Mouse (Mus musculus) hindbrain, embryonic 10.5 days (tissue): ENCODE measurements around the gene Gm35315. TPM values are rescaled to one million over a fixed set of nuclear protein-coding genes. Genes with fewer than 3 reads are reported as not detected.

ENCODE experiments used
- DNase-seq: peaks from one replicate; pipeline ENCODE4 v3.0.0-alpha.2; 2017; ENCODE audit warnings: low spot score
- H3K27ac ChIP-seq: fragments of 300-500 bp; sonication (generic); 2 replicates; pipeline ENCODE4 v1.5.1; 2016; ENCODE audit warnings: mild to moderate bottlenecking, moderate library complexity
- H3K27me3 ChIP-seq: fragments of 300-500 bp; sonication (generic); 2 replicates; pipeline ENCODE4 v1.6.1; 2016; ENCODE audit warnings: mild to moderate bottlenecking; ENCODE audit not compliant: poor library complexity, insufficient read depth, severe bottlenecking
- H3K36me3 ChIP-seq: fragments of 300-500 bp; sonication (generic); 2 replicates; pipeline ENCODE4 v1.6.1; 2016; ENCODE audit warnings: mild to moderate bottlenecking, moderate library complexity
- H3K4me1 ChIP-seq: fragments of 300-500 bp; sonication (generic); replicated peaks from 2 replicates; pipeline ENCODE4 v1.6.1; 2016; ENCODE audit warnings: mild to moderate bottlenecking
- H3K4me3 ChIP-seq: fragments of 300-500 bp; sonication (generic); 2 replicates; pipeline ENCODE4 v1.5.1; 2016; ENCODE audit warnings: mild to moderate bottlenecking, moderate library complexity
- H3K9me3 ChIP-seq: fragments of 300-500 bp; sonication (generic); 2 replicates; pipeline ENCODE4 v1.6.1; 2016; ENCODE audit warnings: mild to moderate bottlenecking, moderate library complexity
- WGBS: fragments of 180-500 bp; shearing (Covaris S2); methylation state at CpG from one replicate; pipeline ENCODE4 v1.1.7; 2016; 5-methylcytosine and 5-hydroxymethylcytosine counted together
- polyA plus RNA-seq: library from polyadenylated mRNA; unstranded; fragments of >200 nt; fragmentation: Nextera tagmentation; extraction: Ambion mirVana; gene quantifications from 2 replicates; pipeline ENCODE4 v1.2.1, GENCODE M21; 2016

Gene Gm35315
- polyA plus RNA-seq, 1 experiment from 2014 or later: 1.2 TPM

- Histone ChIP-seq H3K9me3 (peaks cover 2% of the 10 kb centered on the region; the same call in 1 of the 2 replicates), H3K36me3 (peaks cover 57% of the 10 kb centered on the region), H3K27me3 (no peaks in the 10 kb centered on the region), H3K4me1 (peaks cover 26% of the 10 kb centered on the region), H3K4me3 (peak overlapping the region; percentile 91), H3K27ac (peak overlapping the region; percentile 97)
- DNase-seq: no peak
- 17% methylated on average over 41 of the region's 41 CpGs for WGBS
These were observed 12.8 kb upstream of the Gm35315 start for GRCm38 (mm10) chr5:110106901-110107564.

GRCm38 (mm10) chr5:110106140-110106871 is 12.1 kb upstream of the Gm35315 start:
- H3K9me3 ChIP-seq: peaks cover 2% of the 10 kb centered on the region; the same call in 1 of the 2 replicates
- peak overlapping the region; percentile 91 for H3K4me3 ChIP-seq

GRCm38 (mm10) chr5:110104616-110105380 is 10.6 kb upstream of the Gm35315 start:
- Histone ChIP-seq H3K4me3 (no peak overlapping the region), H3K4me1 (peaks cover 44% of the 10 kb centered on the region), H3K36me3 (peaks cover 52% of the 10 kb centered on the region), H3K9me3 (peaks cover 2% of the 10 kb centered on the region; the same call in 1 of the 2 replicates), H3K27me3 (peaks cover 20% of the 10 kb centered on the region), H3K27ac (no peak overlapping the region)
- 95% methylated on average over 36 of the region's 36 CpGs for WGBS
- DNase-seq: no peak

More at GRCm38 (mm10) chr5:110106140-110106871, 12.1 kb upstream of the Gm35315 start:
- peaks cover 6% of the 10 kb centered on the region; the same call in 1 of the 2 replicates for H3K27me3 ChIP-seq
- H3K27ac ChIP-seq: peak overlapping the region; percentile 97
- H3K4me1 ChIP-seq: peaks cover 34% of the 10 kb centered on the region
- DNase-seq: no peak
- peaks cover 52% of the 10 kb centered on the region for H3K36me3 ChIP-seq
- WGBS: 92% methylated on average over 26 of the region's 26 CpGs

GRCm38 (mm10) chr5:110103901-110104615 is 9.8 kb upstream of the Gm35315 start:
- no peak for DNase-seq
- 96% methylated on average over 27 of the region's 27 CpGs for WGBS
- Histone ChIP-seq H3K4me1 (peaks cover 51% of the 10 kb centered on the region), H3K36me3 (peaks cover 52% of the 10 kb centered on the region), H3K27me3 (peaks cover 20% of the 10 kb centered on the region), H3K4me3 (no peak overlapping the region), H3K27ac (no peak overlapping the region), H3K9me3 (peaks cover 2% of the 10 kb centered on the region; the same call in 1 of the 2 replicates)

GRCm38 (mm10) chr5:110102853-110103625 is 8.8 kb upstream of the Gm35315 start:
- Histone ChIP-seq H3K27ac (no peak overlapping the region), H3K27me3 (peaks cover 20% of the 10 kb centered on the region), H3K9me3 (peaks cover 2% of the 10 kb centered on the region; the same call in 1 of the 2 replicates), H3K4me1 (peaks cover 52% of the 10 kb centered on the region), H3K4me3 (no peak overlapping the region), H3K36me3 (peaks cover 52% of the 10 kb centered on the region)
- WGBS: 96% methylated on average over 19 of the region's 19 CpGs
- DNase-seq: no peak

- DNase-seq: no peak
- Histone ChIP-seq H3K9me3 (peaks cover 2% of the 10 kb centered on the region; the same call in 1 of the 2 replicates), H3K27ac (no peak overlapping the region), H3K4me3 (peak overlapping the region; percentile 47; the same call in 1 of the 2 replicates), H3K36me3 (peaks cover 52% of the 10 kb centered on the region), H3K4me1 (peaks cover 49% of the 10 kb centered on the region), H3K27me3 (peaks cover 20% of the 10 kb centered on the region)
- 90% methylated on average over 13 of the region's 13 CpGs for WGBS
These were observed 8.2 kb upstream of the Gm35315 start for GRCm38 (mm10) chr5:110102429-110102828.

GRCm38 (mm10) chr5:110101716-110102347 is 7.6 kb upstream of the Gm35315 start:
- Histone ChIP-seq H3K9me3 (peaks cover 2% of the 10 kb centered on the region; the same call in 1 of the 2 replicates), H3K27me3 (peaks cover 20% of the 10 kb centered on the region), H3K4me1 (peaks cover 44% of the 10 kb centered on the region), H3K36me3 (peaks cover 48% of the 10 kb centered on the region), H3K27ac (peak overlapping the region; percentile 53; the same call in 1 of the 2 replicates), H3K4me3 (peak overlapping the region; percentile 47)
- WGBS: 22% methylated on average over 34 of the region's 34 CpGs
- DNase-seq: no peak

GRCm38 (mm10) chr5:110100921-110101631 is 6.9 kb upstream of the Gm35315 start:
- peaks cover 20% of the 10 kb centered on the region for H3K27me3 ChIP-seq
- peak; percentile 42 for DNase-seq
- H3K4me1 ChIP-seq: peaks cover 36% of the 10 kb centered on the region
- WGBS: under 1% methylated on average over 37 of the region's 37 CpGs
- H3K9me3 ChIP-seq: peaks cover 2% of the 10 kb centered on the region; the same call in 1 of the 2 replicates
- H3K36me3 ChIP-seq: peaks cover 40% of the 10 kb centered on the region
- H3K27ac ChIP-seq: peak overlapping the region; percentile 53
- H3K4me3 ChIP-seq: peak overlapping the region; percentile 47

- Histone ChIP-seq H3K9me3 (peaks cover 2% of the 10 kb centered on the region; the same call in 1 of the 2 replicates), H3K4me1 (peaks cover 38% of the 10 kb centered on the region), H3K27me3 (peaks cover 20% of the 10 kb centered on the region), H3K4me3 (peak within 1 kb of the TSS; percentile 47), H3K27ac (0 out of 2 replicates have a peak within 1 kb of the TSS, but pooled peaks have one; percentile 9), H3K36me3 (peaks cover 29% of the 10 kb centered on the region)
- no peak for DNase-seq
- 5% methylated on average over 25 of the region's 25 CpGs for WGBS
These were observed 5.7 kb upstream of the Gm35315 start, which contains the start of gene Plcxd1 for GRCm38 (mm10) chr5:110099656-110100580. Gene Plcxd1, plus strand, starts transcription at chr5:110099969.
